Mouse (Mus musculus) brain, adult 2 months (tissue): ENCODE data around the gene Bcl11a.

Experiments used
- DNase-seq: peaks from one replicate; pipeline ENCODE4 v3.0.0; 2011; ENCODE audit warnings: low read depth, low spot score

The Bcl11a gene

DNA sequence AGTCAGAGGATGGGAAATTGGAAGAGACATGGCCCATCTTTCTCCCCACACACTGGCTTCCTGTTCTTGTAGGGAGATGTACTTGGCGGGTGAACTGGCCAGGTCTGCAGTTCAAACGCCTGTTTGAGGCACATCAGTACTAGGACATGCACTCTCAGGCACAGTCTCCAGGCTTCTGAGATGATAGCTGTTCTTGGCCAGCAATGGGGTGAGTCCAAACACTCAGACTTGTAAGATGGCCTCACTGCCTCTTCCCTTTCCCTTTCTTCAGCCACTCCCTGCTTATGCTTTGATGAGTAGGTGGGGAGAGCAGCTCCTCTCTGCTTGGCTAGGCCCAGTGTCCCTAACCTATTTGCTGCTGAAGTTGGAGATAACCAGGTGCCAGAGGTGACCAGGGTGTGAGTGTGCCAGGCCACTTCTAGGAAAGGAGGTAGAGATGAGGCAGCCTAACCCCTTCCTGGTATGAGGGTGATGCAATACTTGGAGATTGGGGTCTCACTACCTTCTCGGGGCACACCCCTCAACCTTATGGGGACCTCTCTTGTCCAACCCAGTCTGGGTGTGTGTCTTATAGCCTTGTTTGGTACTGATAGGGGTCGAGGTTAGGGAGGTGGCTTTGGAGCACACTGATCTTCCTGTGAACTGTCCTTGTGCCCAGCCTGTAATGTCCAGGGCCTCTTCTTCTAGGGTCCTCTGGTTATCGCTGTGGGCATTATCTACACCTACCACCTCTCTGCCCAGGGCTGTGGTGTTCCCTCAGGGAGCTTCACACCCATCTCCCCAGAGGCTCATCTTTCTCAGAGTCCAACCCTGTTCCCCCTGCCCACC lies 51.7 kb downstream of the Bcl11a start:
- DNase-seq, result no peak

DNA sequence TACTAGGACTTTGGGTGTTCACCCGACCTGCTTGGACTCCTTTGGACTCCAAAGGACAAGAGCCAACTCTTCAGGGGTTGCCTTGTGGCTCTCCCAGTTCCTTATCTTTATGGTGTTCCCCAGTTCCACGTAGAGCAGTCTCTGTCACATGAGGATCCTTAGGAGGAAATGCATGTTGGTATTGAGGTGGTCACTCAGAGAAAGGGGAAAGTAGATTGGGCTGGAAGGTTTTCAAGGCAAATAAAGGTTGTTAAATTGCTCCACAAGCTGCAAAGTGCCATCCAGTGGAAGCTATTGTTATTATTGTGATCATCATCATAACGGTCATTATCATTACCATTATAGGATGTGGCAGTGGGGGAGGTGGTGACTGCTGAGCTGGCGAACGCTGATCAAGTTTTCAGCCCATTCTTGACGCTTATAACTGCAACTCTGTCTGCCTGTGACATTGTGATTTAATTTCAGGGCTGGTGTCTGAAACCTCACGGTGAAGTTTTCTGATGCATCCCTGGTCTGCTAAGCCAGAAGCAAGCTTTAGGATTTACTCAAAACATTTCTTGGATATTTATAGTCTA lies 52.4 kb downstream of the Bcl11a start:
- DNase-seq, result no peak

DNA sequence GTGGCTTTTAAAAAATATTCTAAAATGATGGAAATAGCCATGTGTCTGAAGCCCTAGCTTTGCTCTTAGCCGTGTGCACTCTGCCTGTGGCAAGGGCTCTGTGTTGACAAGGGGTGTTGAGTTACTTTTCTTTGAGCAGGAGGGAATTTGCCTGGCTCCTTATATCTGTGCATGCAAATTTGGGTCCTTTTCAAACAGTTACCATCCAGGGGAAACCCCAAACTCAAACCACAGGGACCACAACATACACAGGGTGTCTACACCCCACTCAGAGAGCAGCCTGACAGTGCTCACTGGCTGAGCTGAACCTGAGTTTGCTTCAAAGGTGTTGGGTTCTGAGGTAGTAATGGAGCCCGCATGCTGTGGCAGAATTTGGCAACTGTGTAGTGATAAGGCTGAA lies 54.0 kb downstream of the Bcl11a start:
- DNase-seq, result no peak

DNA sequence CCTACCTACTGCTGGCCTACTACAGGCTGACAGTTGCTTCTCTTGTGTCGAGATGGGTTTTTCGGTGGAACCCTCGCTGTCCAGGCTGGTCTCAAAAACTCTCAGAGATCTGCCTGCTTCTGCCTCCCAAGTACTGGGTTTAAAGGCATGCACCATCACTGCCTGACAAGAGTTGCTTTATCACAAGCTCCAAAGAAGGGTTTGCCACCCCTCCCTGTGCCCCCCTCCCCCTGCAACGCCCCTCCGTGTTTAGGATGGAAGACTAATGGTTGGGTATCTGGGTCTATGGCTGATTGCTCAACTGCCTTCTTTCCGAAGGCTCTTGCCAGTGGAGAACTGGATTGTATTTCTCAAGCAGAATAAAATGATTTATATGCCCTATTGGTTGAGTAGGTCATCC lies 54.5 kb downstream of the Bcl11a start:
- DNase-seq, result no peak

DNA sequence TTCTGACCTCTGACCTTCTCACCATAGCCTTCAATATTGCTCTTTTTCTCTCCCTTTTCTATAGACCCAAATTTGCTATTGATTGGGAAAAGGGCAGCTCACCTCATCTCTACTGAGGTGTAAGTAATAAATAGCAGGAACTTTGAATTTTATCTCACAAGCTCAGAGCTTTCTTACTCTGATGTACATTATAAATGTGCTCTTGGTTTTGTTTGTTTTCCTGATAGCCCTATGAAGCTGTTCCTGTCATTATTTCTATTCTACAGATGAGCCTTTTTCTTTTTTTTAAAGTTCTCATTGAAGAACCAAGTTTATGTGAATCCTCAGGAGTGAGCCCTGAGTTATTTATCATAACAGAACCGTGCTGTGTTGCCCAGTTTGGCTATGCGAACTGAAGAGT lies 55.0 kb downstream of the Bcl11a start:
- no peak for DNase-seq

DNA sequence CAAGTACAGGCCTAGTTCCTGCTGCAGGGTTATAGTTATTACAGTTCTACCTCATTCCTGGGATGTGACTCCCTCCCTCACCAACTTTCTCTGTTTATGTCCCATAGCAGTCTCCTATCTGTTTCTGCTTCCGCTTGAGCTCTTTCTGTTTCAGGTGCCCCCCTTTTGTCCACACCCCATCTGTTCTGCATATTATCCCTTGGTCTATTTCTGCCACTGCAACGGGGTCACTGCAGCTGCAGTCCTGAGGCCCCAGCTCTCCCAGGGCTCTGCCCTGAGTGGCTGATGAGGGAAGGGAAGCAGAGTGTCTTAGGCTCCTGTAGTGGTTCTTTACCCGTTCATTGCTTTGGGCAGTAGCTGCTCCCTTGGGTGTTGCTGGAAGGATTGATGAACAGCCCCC lies 55.6 kb downstream of the Bcl11a start:
- no peak for DNase-seq

DNA sequence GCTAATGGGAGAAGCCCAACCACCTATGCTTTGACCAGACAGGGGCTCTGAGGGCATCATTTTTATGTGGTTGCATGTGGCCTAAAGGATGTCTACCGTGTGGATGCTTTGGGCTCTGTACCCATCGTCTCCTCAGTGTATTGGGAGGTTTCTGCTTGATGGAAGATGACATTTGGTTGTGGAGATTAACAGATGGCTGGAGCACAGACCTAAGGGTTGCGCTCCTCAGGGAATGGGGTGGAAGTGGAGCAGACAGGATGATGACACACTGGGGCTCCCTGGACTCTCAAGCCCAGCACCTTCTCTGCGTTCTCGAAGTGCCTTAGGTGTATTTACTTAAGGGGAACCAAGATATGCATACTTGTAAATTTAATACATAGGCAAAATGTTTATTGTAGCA lies 56.1 kb downstream of the Bcl11a start:
- no peak for DNase-seq

DNA sequence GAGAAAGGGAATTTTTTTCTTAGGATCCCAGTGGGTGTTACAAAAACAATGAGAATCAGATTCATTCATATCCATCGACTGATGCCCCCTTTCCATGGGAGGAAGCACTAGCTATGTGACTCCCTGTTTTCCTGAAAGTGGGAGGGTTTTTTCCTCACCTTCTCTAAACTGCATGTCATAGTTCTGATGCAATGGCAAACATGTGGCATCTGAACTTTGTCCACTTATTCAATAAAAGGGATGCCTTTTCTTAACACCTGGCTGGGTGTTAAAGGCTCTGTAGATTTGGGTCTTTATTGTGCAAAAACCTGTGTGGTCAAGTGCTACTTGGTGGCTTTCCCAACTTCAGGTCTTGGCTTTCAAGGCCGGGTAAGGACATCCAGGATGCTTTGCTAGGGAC lies 57.4 kb downstream of the Bcl11a start:
- DNase-seq, result no peak

DNA sequence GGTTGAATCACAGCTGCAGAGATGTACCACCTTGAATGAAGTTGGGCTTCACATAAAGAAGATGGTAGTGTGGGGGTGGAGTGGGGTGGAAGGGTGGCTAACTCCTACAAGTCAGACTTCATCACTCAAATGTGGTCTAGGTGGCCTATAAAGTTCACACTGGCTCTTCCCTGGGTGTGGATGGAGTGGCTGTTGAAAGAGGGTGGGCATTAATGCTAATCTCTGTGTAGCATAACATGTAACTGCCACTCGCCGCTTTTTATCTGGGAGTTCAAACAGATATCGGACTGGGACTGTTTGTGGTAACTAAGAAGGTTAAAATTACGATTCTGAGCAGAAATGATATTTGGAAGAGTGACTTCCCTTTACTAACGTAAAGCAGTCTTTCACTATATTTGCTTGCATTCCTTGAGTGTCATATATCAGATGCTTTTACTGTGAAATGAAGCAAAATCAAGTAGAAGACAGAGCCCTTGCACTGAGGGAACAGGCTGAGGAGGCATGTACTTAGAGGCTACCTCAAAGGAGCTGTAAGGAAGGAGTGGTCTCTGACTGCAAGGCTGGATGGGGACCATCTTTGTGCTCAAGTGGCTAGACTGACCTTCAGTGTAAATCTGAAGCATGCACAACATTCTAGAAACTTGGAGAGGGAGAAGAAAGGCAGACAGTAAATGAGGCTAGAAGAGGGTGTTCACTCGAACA lies 58.4 kb downstream of the Bcl11a start:
- DNase-seq, result no peak

DNA sequence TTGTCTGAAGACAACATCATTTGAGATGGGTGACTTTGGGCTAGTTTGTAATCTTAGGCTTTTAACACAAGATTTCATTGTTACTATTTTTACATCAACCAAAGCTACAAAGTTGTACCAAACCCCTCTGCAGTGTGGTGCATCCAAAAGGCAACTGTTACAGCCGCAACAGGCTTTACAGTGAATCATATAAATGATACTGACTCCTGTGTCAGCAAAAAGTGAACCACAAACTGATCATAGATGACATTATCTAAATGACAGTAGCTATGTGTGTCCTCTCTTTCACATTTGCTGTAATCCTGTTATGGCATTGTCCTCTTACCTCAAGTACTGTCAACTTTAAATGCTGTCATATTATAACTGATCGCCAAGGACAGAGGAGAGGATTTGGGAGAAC lies 60.0 kb downstream of the Bcl11a start:
- DNase-seq, result no peak

DNA sequence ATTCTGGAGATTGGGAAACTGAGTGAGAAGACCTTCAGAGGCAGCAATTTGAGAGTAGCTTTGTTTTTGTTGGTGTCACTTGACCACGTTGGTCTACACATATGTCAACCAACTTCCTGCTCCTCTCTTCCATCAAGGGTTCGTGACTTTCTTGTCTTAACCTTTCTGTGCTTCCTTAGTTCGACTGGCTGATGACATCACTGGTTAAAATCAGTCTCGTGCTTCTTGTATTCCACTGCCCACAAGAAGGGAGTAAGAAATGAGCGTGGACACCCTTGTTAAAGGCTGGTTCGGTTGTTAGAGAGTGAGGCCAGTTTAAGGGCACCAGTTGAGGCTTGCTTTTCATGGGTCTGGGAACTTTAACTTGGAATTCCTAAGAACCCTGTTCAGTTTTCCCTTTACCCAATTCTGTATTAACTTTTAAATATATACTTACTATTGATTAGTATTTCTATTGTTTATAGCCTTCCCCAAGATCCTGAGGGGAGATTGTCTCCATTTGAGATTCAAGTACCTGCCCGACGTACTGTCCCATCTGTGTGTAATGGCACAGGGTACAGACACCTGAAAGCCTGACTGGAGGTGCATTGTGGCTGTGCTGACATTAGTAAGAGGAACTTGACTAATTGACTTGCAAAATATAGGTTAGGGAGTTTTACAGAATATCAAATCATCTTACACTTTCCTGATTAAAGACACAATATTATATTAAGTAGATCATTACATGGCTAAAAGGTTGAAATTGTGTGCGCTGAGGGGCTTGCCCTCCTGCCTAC lies 60.9 kb downstream of the Bcl11a start:
- DNase-seq, result no peak

DNA sequence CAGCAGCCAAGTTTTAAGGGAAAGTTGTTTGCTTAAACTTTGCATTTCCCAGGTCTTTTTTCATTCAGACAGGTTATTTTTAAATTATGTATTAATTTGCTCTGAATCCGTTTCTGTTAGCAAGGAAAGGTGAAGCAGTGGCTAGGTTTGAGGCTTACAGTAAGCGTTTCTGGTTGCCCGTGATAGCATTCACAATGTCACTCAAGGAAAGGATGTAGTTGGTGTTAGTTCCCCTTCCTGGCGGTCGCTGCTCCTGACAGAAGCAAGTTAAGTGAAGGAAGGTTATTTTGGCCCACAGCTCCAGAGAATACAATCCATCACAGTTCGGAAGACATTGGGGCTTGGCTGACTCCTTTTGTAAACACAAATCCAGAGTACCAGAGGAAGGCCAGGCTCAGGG lies 61.6 kb downstream of the Bcl11a start:
- DNase-seq, result no peak

DNA sequence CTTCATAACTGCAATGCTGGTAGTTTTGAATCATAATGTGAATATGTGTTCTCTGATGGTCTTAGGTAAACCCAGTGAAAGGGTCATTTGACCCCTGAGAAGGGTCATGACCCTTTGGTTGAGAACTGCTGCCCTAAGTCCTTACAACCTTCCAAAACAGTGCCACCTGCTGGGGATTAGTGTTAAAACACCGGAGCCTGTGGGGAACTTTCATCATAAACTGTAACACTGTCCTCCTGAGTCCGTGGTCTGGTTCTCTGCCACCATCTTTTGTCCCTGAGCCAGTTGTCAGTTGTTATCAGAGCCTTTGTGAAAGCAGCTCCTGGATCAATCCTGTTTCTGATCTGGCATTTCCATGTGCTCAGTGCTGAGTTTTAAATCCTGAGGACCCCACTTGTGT lies 62.1 kb downstream of the Bcl11a start:
- DNase-seq, result no peak

DNA sequence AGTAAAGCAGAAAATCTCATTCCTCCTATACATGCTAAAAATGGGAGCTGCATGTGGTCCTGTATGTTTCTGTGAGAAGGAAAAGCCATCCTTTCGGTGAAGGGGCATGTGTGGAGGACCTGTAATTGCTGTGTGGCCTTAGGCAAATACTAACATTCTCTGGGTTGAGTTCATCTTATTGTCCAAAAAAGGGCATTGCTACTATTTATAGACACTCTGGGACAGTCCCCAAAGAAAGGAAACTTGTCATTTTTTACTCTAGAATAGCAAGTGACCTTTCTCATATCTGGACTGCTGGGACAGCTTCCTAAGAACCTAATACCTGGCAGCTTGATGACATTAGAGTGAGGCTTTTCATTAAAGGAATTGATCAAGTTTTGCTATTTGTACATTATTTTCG lies 63.1 kb downstream of the Bcl11a start:
- DNase-seq, result no peak

DNA sequence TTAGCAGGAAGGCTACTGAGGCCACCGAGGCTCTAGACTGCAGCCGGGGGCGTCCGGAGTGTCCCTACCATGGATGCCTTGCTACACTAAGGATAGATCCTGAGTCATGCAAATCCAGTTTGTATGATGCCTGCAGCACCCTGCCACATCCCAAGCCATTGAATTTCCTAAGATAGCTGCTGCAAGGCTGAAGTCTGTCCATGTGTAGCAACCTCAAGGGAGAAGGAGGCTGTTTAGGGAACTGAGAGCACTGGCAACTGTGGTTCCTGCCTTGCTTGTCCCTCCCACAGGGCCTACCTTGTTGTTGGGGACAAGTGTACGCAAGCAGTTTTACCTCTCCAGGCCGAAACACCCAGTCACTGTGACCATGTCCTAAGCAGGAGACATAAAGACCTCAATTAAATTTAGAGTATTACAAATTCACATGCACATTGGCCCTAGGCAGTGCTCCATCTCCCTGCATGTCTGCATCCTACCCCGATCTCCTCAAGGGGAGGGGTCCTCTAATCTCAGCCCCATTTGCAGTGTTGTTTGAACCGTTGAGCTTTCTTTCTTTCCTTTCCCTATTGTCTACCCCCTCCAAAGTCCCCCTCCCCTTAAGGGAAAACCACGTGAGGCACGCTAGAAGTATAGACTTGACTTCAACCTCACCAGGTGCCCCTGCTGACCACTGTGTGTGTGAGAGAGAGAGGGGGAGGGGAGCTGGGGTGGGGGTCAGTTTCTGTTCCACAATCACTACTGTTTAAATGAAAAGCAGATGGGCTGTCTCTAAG lies 63.8 kb downstream of the Bcl11a start:
- peak; percentile 77 for DNase-seq

DNA sequence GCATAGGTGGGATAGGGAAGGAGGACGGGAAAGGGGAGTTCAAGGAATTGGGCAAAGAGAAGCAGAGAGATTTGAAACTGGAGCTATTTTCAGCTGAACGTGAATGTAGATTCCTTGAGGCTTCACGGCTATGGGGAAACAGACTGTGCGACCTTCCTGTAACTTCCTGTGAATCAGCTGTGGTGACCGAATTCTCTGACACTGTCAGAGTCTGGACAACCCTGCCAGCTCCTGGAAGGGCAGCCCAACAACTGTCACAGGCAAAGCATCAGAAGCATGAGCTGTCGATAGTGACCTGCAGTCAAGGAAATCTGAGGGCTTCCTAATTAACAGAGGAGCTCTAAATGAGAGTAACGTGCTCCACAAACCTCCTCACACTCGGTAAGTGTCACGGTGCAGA lies 64.5 kb downstream of the Bcl11a start:
- DNase-seq, result no peak

DNA sequence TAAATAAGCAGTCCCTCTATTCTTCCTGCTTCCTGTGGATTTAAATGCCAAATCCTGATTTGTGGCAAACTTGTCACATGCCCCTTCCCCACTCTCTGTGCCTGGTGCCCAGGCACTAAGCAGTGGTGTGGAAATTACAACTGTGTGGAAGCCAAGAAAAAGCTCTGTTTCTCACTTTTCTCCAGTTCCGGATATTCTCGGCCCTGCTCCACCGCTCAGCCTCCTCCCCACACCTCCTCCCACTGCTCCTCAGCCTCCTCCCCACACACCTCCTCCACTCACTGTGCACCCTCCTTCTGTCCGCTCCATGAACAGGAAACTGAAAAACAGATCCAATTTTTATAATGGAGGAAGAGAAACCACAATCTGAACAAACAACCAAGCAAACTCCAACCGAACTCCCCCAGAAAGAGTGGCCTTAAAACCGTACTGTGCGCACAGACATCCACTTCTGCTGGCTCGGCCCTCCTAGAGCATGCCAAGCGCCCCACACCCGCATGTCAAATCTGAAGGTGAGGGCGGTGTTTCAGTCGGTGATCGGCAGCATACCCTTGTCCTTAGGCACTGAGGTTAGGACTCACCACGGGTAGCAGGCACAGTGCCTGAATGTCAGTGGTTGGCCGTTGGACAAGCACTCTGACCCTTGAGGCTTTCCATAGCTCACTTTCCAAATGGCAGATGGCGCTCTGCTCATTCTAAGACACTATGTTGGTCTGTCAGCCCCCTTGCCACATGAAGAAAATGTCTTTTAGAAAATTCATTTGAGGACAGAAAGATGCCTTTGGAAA lies 66.5 kb downstream of the Bcl11a start:
- peak; percentile 88 for DNase-seq

DNA sequence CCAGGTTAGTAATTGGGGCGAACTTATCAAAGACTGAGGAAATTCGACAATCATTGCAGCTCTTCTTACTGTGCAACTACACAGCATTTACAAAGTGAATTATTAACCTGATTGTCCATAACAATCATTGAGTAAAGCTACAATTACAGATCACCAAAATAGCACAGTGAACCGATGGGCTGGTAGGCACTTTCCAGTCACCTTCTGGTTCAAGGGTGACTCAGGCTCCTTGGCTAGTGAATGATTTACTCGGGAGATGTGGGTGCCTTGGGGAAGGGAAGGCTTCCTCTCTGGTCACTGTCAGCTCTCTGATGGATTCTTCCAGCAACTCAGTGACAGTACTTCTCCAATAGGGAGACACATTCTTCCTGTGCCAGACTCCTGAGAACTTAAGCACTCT lies 68.2 kb downstream of the Bcl11a start:
- no peak for DNase-seq

DNA sequence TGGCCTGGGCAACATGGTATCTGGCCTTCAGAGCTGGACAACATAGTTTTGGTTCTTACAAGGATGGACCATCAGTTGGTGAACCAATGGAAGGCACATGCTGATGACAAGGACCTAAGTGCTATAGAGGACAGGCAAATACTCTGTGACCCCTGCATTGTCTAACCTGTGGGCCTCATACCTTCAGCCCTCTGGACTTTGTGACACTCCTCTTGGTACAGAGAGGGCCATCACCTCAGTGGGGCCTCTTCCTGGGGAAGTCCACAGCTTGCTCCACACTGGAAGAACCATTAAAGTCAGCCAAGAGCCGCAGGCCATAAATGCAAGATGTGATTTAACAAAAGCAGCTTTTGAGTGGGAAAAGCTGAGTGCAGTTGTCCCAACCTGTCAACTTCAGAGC lies 68.6 kb downstream of the Bcl11a start:
- DNase-seq, result no peak

DNA sequence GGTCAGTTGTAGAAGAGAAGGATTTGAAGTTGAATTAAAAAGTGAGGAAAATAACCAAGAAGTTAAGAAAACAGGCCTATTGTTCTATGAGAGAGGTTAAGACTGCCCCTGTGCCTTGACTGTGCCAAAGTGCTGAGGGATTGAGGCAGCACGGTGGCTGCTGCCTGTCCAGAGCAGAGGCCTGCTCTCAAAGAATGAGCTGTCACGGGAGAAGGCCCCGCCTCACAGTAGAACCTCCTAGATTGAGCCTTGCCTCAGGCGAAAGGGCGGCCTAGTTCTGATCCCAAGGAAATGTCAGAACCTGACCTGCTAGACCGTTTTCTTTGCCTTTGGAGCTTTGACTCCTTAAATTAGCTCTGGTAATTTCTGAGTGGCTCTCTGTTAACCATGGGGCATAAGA lies 69.8 kb downstream of the Bcl11a start:
- no peak for DNase-seq

DNA sequence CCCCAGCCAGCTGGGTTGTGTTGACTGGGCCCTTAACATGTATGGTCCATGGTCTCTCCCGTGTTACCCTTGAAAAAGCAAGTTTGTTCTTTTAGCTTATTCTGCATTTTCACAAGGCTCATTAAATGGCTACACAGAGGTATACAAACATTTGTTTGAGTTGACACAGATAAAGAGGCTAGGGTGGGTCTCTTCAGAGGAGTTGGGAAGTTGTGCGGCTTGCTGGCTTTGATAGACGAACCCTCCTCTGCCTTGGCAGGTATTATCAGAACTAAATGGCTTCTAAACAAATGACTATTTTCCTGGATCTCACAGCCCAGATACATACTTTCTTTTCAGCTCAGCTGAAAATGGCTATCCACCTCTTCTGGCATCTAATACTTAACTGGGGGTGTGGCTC lies 70.7 kb downstream of the Bcl11a start:
- no peak for DNase-seq
